Mouse (Mus musculus): ENCODE measurements at regions not wholly inside any gene's neighbourhood (a gene's known extent, or its start where the extent isn't known, plus 50 kb on each side); places are given as distances from the start of the nearest gene placed in this dataset.
A peak's percentile ranks its signal among the peaks of the same experiment; 100 is the strongest.

DNA sequence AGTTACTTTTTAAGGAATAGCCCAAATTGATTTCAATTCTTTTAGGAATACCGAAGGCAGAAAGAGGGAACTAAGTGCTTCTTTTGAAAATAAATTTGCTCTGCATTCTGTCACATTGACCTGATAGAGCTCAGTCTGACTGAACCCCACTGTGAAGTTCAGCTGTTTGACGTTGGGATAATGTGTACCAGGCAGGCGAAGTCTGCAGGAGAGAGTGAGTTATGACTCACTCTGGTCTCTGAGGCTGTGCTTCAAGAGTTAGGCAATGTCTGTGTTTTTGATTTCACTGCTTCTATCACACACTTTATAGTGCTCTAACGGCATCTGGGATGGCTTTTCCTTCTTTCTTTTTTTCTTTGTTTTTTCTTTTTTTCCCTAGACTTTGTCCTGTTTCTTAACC, 283.5 kb downstream of the Naf1 start:
- no peak for DNase-seq (ENCODE audit: low read depth)

- no peak for DNase-seq (ENCODE audit: low read depth)
Measured at GRCm38 (mm10) chr8:67181741-67182140, 321.7 kb downstream of the Naf1 start.

DNA sequence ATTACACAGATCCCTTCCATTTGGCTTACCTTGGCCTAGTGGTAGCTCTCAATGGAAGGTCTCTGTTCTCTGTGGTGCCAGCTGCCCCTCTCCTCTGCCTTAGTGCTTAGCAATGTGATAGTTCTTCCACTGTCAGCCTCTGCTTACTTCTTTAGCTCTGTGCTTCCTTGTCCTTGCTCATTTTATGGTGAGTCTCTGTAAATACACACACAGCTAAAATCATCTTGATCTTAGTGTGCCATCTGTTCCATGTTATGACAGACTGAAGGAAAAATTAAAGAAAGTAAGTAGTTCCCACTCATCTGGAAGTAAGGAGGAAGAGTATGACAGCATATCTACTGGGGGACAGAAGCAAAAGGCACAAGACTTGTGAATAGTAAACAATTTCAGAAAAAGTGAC, 324.4 kb upstream of the Nat3 start:
- no peak for DNase-seq (ENCODE audit: low read depth)

- DNase-seq (ENCODE audit: low read depth): no peak
Measured at GRCm38 (mm10) chr8:67206064-67206463, 317.6 kb upstream of the Nat3 start.

- DNase-seq (ENCODE audit: low read depth): no peak
Measured at GRCm38 (mm10) chr8:67231921-67232701, 291.5 kb upstream of the Nat3 start.

DNA sequence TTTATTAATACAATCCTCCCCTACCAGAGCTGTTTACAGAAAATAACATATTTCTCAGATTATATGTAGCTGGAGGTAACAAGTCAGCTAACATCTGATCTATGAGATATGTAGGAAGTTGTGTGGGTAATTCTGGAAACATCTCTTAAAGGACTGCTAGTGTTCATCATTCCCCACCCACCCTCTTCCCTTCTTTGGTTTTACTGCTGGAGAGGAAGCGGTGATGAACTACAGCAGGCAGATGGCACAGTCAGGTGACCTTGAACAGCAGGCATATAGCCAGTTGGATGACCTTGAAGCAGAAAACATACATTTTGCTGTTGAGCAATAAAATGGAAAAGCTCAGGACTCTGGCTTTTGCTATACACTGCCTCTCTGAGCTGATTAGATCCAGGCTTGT, 284.7 kb upstream of the Nat3 start:
- no peak for DNase-seq (ENCODE audit: low read depth)

DNA sequence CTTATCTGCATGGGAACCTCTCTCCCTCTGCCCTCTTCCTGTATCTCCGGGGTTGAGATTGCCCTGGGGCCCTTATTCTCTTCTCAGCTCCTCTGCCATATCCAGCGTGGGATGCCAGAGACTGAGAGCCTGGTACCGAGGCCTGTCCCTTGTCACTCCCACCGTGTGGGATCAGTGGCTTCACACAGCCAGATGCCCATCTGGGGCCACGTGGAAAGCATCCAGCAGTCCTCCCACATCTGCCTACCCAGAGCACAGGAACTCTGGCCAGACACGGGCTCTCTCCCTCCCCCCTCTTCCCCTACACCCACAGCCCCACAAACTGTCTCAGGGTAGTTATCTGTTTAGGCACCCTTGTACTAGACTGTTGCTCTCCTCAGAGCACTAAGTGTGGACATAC, 244.9 kb upstream of the Nat3 start:
- no peak for DNase-seq (ENCODE audit: low read depth)

GRCm38 (mm10) chr8:67279449-67279848, 244.2 kb upstream of the Nat3 start:
- no peak for DNase-seq (ENCODE audit: low read depth)

DNA sequence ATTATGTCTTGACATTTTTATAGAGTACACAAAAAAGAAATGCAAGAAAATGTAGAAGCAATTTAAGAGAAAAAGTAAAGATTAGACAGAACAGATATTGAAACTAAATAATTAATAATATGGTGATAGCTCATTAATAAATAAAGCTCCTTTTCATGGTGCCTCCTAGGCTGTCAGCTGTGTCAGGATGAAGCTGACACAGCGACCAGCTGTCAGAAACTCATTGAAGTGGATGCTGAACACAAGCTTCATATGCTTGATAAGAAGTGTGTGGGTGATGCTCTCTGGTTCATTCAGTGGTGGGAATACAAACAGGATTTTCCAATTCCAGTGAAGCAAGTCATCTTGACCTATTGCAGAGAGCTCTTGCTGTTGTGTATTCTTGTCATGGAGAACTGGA, 213.2 kb upstream of the Nat3 start:
- DNase-seq (ENCODE audit: low read depth): no peak

- no peak for DNase-seq (ENCODE audit: low read depth)
Measured at GRCm38 (mm10) chr8:67317371-67317770, 206.3 kb upstream of the Nat3 start.

DNA sequence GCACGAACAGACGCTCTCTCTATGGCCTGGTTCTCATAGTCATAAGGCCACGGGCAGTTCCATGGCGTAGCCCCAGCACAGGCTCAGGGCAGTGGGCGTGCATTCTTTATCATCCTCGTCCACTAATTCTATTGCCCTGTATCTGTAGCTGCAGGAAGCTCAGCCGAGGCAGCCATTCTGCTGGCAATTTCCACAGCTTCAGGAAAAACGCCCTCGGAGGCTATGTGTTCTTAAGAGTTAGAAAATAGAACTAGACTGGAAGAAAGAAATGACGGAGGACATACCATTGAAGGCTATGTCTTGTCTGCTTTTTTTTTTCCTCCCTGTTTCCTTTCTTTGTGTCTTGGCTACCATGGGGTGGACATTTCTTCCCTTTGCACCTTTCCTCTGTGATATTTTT, 205.0 kb upstream of the Nat3 start:
- no peak for DNase-seq (ENCODE audit: low read depth)

DNA sequence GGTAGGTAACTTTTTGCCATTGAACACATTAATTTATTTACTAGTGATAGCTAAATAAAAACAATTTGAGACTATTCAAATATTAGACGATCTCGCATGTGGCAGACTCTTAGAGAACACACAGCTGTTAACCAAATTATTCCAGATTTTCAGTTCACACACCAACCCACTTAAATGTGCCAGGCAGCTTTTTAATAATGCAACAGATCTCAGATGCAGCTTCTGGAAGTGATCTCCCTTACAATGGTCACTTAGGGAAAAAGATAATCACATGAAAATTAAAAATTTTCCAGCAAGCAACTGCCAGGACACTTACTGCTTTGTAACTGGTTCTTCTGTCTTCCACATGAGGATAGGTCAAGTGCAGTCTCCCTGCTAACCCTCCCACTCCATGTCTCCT, 203.1 kb upstream of the Nat3 start:
- no peak for DNase-seq (ENCODE audit: low read depth)

- DNase-seq (ENCODE audit: low read depth): no peak
Measured at GRCm38 (mm10) chr8:67328439-67328838, 195.2 kb upstream of the Nat3 start.

GRCm38 (mm10) chr8:67377061-67377460, 146.6 kb upstream of the Nat3 start:
- DNase-seq (ENCODE audit: low read depth): no peak

DNA sequence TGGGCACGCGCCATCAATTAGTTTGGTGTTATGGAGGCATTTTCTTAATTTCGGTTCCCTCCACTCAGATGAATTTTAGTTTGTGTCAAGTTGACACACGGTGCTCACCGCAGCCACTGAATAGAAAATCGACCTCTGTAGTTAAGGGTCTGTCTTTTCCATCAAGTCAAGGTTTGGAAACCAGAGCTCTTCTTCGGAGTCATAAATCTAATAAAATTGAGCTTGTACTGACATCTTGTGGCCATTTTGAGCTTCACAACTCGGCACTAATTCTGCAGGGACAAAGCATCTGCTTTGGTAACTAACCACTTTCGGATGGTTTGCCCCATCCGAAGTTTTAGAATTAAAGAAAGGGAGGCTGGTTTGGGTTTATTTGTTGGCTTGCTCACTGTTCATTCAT, 117.7 kb upstream of the Nat3 start:
- DNase-seq (ENCODE audit: low read depth): peak; percentile 10

GRCm38 (mm10) chr8:67414826-67415225, 108.8 kb upstream of the Nat3 start:
- DNase-seq (ENCODE audit: low read depth): no peak

DNA sequence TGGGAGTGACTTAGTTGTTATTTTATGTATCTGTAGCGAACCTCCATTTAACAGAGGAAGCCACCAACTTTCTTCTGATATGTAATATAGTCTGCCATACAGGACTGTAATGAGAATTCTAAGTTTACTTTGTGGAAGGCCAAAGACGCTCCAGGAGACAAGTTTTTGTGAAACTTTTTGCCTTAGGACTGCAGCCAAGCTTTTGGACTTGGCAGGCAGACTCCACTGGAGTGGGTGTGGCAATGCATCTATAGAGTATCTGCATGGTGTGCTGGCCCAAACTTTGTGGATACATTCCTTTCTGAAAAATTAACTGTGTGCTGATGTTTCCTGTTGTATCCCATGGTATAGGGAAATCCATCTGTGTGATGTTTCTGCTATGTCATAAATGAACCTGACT, 101.1 kb upstream of the Nat3 start:
- DNase-seq (ENCODE audit: low read depth): no peak
